Mouse (Mus musculus) myocyte (in vitro differentiated cells): ENCODE results near the gene Mctp1.

Experiments
- CEBPB ChIP-seq: IDR thresholded peaks from 2 replicates; pipeline ENCODE4 v1.6.1; 2011; ENCODE audit warnings: mild to moderate bottlenecking, moderate library complexity; ENCODE audit not compliant: poor library complexity, insufficient read depth, severe bottlenecking
- E2F4 ChIP-seq: IDR thresholded peaks from one replicate; pipeline ENCODE4 v1.6.1; 2011; ENCODE audit warnings: mild to moderate bottlenecking, control low read depth, moderate library complexity; ENCODE audit not compliant: insufficient read depth
- MAX ChIP-seq: IDR thresholded peaks from one replicate; pipeline ENCODE4 v1.6.1; 2011; ENCODE audit warnings: low read depth, mild to moderate bottlenecking, control low read depth
- MYOD1 ChIP-seq, 3 experiments: IDR thresholded peaks; one replicate each; pipeline ENCODE4 v1.6.1; 2011; ENCODE audit warnings: control low read depth in 2 of 3, low read depth in 2 of 3, mild to moderate bottlenecking in 2 of 3, moderate library complexity in 1 of 3; ENCODE audit not compliant: insufficient read length in 2 of 3, control insufficient read depth in 1 of 3
- POLR2A ChIP-seq: IDR thresholded peaks from one replicate; pipeline ENCODE4 v1.6.1; 2011; ENCODE audit warnings: low read depth, mild to moderate bottlenecking, control low read depth, moderate library complexity; ENCODE audit not compliant: insufficient read length
- POLR2AphosphoS2 ChIP-seq: IDR thresholded peaks from one replicate; pipeline ENCODE4 v1.6.1; 2011; ENCODE audit warnings: low read depth, control low read depth; ENCODE audit not compliant: insufficient read length
- TCF12 ChIP-seq: IDR thresholded peaks from one replicate; pipeline ENCODE4 v1.6.1; 2011; ENCODE audit warnings: mild to moderate bottlenecking, control low read depth; ENCODE audit not compliant: poor library complexity, insufficient read depth, severe bottlenecking
- USF1 ChIP-seq: IDR thresholded peaks from one replicate; pipeline ENCODE4 v1.6.1; 2011; ENCODE audit warnings: low read depth, mild to moderate bottlenecking, control low read depth, moderate library complexity

DNA sequence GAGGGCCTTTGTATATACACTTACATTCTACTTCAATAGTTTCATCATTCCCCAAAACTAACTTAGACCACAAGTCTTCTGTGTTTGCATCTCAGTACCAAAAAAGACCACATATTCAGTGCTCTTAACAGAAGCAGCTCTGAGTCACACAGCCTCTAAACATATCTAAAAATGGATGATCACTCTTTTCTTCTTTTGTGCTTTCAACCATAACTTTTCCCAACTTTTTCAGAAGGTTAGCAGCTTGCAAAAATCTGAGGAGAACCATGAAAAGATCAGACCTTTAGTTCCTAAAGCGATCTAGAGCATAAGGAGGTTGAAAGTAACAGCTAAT, 512.1 kb downstream of the Mctp1 start:
- no peak for TF ChIP-seq POLR2A
- no peak for TF ChIP-seq MAX
- no peak for TF ChIP-seq POLR2AphosphoS2
- TF ChIP-seq TCF12 = no peak
- no peak for TF ChIP-seq MYOD1 (IDR thresholded peaks at IDR 0.05; ENCODE audit: control insufficient read depth in 1 of 3, insufficient read length in 2 of 3, low read depth in 2 of 3)
- TF ChIP-seq E2F4 = no peak
- TF ChIP-seq USF1 = no peak
- TF ChIP-seq CEBPB = no peak
